Mouse (Mus musculus) liver, embryonic 11.5 days (tissue): Measurements from ENCODE around the gene Smtn. TPM values are rescaled to one million over a fixed set of nuclear protein-coding genes. Genes with fewer than 3 reads are reported as not detected.

Source experiments
- ATAC-seq: fragments of 200-750 bp; cut with Nextera tagmentation; replicated peaks from 2 replicates; pipeline ENCODE4 v1.8.0; 2017; ENCODE audit warnings: moderate number of reproducible peaks, mild to moderate bottlenecking, moderate TSS enrichment, moderate library complexity; ENCODE audit not compliant: low FRiP score
- DNase-seq: peaks from one replicate; pipeline ENCODE4 v3.0.0-alpha.2; 2017; ENCODE audit warnings: low spot score
- H3K27ac ChIP-seq: fragments of 300-500 bp; sonication (generic); 2 replicates; pipeline ENCODE4 v1.5.1; 2014; ENCODE audit warnings: mild to moderate bottlenecking, low read depth, low read length, control low read depth
- H3K27me3 ChIP-seq: fragments of 300-500 bp; sonication (generic); replicated peaks from 2 replicates; pipeline ENCODE4 v1.6.1; 2014; ENCODE audit warnings: low read length, mixed read lengths; ENCODE audit not compliant: control insufficient read depth, insufficient read depth
- H3K36me3 ChIP-seq: fragments of 300-500 bp; sonication (generic); 2 replicates; pipeline ENCODE4 v1.6.1; 2014; ENCODE audit warnings: mild to moderate bottlenecking, low read length, moderate library complexity, mixed read lengths; ENCODE audit not compliant: control insufficient read depth, insufficient read depth
- H3K4me1 ChIP-seq: fragments of 300-500 bp; sonication (generic); replicated peaks from 2 replicates; pipeline ENCODE4 v1.6.1; 2014; ENCODE audit warnings: low read length, mixed read lengths; ENCODE audit not compliant: control insufficient read depth, insufficient read depth
- H3K4me2 ChIP-seq: fragments of 300-500 bp; sonication (generic); 2 replicates; pipeline ENCODE4 v1.6.1; 2014; ENCODE audit warnings: mild to moderate bottlenecking, control low read depth, moderate library complexity
- H3K4me3 ChIP-seq: fragments of 300-500 bp; sonication (generic); 2 replicates; pipeline ENCODE4 v1.5.1; 2014; ENCODE audit warnings: low read depth, low read length, control low read depth
- H3K9ac ChIP-seq: fragments of 300-500 bp; sonication (generic); 2 replicates; pipeline ENCODE4 v1.6.1; 2014; ENCODE audit warnings: low read depth, low read length, control low read depth
- H3K9me3 ChIP-seq: fragments of 300-500 bp; sonication (generic); 2 replicates; pipeline ENCODE4 v1.6.1; 2016; ENCODE audit warnings: low read length, inconsistent platforms, mixed read lengths; ENCODE audit not compliant: control insufficient read depth
- WGBS: fragments of 180-500 bp; shearing (Covaris S2); extraction: QIAGEN DNeasy Blood & Tissue Kit; methylation state at CpG from one replicate; pipeline ENCODE4 v1.1.7; 2014; 5-methylcytosine and 5-hydroxymethylcytosine counted together
- polyA plus RNA-seq: library from polyadenylated mRNA; unstranded; fragments of >200 nt; fragmentation: Nextera tagmentation; extraction: Ambion mirVana; gene quantifications from 2 replicates; pipeline ENCODE4 v1.2.1, GENCODE M21; 2014

The Smtn gene
- polyA plus RNA-seq, 1 experiment from 2014 or later = 29.3 TPM

DNA sequence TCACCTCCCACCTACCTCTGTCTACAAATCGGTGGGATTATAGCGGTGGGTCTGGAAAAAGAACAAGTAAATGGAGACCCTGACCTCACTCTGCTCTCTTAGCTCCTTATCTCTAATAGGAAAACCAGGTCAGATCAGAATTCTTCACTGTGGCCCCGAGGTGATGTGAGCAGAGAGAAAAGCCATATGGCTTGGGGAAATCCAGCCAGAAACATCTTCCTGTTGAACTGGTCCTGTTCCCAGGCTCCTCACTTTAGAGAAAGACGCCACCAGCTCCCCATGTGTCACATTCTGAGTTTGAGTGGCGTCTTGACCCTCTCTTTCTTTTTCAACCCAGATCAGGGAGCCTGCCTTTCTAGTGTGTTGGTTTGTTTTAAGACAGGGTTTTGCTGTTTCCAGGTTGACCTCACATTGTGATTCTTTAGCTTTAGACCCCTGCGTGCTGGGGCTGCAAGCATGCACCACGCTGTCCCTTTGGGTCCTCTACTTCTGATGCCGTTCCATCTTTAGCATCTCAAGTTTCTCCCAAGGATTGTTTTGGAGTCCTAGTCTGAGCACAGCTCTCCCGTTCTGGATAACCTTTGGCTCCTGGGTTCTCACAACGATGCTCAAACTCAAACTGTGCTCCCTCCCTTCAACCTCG is 20.5 kb downstream of the Smtn start:
- H3K4me2 ChIP-seq = no peak overlapping the region
- DNase-seq (no peak), ATAC-seq (no peak)
- no peak overlapping the region for H3K27ac ChIP-seq
- no peaks in the 10 kb centered on the region for H3K9me3 ChIP-seq
- peaks cover 19% of the 10 kb centered on the region for H3K36me3 ChIP-seq
- peaks cover 8% of the 10 kb centered on the region for H3K4me1 ChIP-seq
- no peak overlapping the region for H3K9ac ChIP-seq
- WGBS = 65% methylated on average over 11 of the region's 11 CpGs
- H3K27me3 ChIP-seq = peaks cover 28% of the 10 kb centered on the region
- H3K4me3 ChIP-seq = no peak overlapping the region

- DNase-seq = no peak
- 63% methylated on average over 4 of the region's 4 CpGs for WGBS
These were observed 21.2 kb downstream of the Smtn start for GRCm38 (mm10) chr11:3519051-3519726.

DNA sequence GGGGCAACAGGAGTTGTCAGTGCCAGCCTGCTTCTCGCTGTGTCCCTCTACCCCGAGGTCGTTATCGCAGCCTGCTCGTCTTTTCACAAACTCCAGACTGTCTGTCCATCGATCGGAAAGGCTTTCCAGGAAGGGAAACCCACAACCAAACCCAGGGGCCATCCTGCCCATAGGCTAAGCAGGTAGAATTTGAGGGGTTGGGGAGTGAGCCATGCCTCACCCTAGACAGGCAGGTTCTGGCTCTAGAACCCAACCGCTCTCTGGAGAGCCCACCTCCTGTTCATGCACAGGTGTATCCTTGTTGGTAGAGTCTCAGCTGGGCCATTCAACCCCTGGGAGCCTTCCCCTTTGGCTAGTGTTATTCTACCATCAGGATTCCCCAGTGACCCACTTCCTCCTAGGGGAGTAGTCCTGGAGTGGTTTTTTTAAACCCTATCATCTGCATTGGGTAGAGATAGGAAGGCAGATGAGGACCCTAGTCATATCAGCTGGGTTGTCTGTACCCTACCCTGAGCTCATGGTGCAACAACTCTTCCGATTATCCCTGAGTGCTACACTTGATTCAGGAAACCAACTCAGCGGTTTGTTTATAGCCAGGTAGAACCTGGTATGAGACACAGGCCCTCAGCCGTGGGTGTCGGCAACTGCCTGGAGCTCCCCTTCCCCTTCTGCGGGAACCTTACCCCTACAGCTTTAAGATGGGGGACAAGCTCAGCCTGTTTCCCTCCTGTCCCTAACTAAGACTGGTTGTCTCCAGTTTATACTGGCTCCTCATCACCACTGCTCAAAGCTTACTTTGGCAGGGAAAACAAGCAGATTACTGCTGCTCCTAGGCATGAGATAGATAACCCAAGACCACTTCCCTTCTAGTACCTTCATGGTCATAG is 22.3 kb downstream of the Smtn start:
- Histone ChIP-seq H3K27me3 (peaks cover 28% of the 10 kb centered on the region), H3K4me1 (peaks cover 11% of the 10 kb centered on the region), H3K27ac (no peak overlapping the region), H3K9ac (no peak overlapping the region), H3K4me3 (0 out of 2 replicates have a peak overlapping the region, but pooled peaks have one; percentile 37), H3K9me3 (no peaks in the 10 kb centered on the region), H3K36me3 (peaks cover 19% of the 10 kb centered on the region), H3K4me2 (peak overlapping the region; percentile 70)
- DNase-seq = no peak
- ATAC-seq = no peak
- 41% methylated on average over 13 of the region's 13 CpGs for WGBS

More at GRCm38 (mm10) chr11:3519051-3519726, 21.2 kb downstream of the Smtn start:
- H3K9me3 ChIP-seq = no peaks in the 10 kb centered on the region
- H3K4me2 ChIP-seq = no peak overlapping the region
- H3K4me3 ChIP-seq = no peak overlapping the region
- H3K36me3 ChIP-seq = peaks cover 19% of the 10 kb centered on the region
- no peak overlapping the region for H3K9ac ChIP-seq
- no peak overlapping the region for H3K27ac ChIP-seq
- H3K27me3 ChIP-seq = peaks cover 28% of the 10 kb centered on the region
- ATAC-seq = no peak
- peaks cover 8% of the 10 kb centered on the region for H3K4me1 ChIP-seq

DNA sequence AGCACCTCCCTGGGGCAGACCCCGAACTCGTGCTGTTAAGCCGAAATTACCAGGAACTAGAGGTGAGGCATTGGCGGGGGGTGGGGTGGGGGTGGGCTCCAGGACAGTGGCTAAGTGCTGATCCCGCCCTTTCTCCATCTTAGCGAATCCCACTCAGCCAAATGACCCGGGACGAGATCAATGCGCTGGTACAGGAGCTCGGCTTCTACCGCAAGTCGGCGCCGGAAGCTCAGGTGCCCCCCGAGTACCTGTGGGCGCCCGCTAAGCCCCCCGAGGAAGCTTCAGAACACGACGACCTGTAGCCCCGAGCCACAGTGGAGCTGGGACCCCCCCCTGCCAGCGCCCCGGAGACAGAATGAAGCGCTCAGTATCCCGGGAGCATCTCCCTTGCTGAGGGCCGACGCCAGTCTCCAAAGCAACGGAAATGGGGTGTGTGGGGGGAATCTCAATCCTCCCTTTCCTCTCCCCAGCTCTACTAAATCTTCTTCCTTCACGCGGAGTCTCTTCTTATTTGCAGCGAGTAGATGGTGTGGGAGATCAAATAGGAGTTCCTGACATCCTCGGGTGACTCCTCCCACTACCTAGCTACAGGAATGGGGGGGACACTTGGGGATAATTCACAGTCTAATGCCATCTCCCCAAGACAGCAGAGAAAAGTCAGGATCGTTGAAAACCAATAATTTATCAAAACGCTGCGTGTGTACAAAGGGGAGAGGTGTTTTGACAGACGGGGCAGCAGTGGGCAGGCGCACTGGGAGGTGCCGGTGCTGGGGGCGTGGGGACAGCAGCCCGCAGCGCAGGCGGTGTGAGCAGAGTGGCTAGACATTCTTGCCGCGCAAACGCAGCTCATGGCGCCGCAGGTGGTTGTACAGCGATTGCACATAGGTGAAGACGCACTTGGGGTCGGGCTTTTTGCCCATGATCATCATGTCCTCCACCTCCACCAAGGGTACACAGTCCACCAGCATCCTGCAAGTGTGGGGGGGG is 23.3 kb downstream of the Smtn start:
- peak overlapping the region; percentile 70 for H3K4me2 ChIP-seq
- DNase-seq = peak; percentile 51
- peak overlapping the region; percentile 37 for H3K4me3 ChIP-seq
- ATAC-seq = no peak
- peaks cover 28% of the 10 kb centered on the region for H3K27me3 ChIP-seq
- H3K27ac ChIP-seq = no peak overlapping the region
- H3K9ac ChIP-seq = 0 out of 2 replicates have a peak overlapping the region, but pooled peaks have one; percentile 14
- H3K4me1 ChIP-seq = peaks cover 11% of the 10 kb centered on the region
- H3K36me3 ChIP-seq = peaks cover 10% of the 10 kb centered on the region
- 4% methylated on average over 50 of the region's 50 CpGs for WGBS
- no peaks in the 10 kb centered on the region for H3K9me3 ChIP-seq

- ATAC-seq (no peak), DNase-seq (no peak)
- Histone ChIP-seq H3K4me1 (peaks cover 11% of the 10 kb centered on the region), H3K9me3 (no peaks in the 10 kb centered on the region), H3K36me3 (peaks cover under 1% of the 10 kb centered on the region), H3K9ac (no peak overlapping the region), H3K27ac (no peak overlapping the region), H3K4me3 (no peak overlapping the region), H3K4me2 (no peak overlapping the region), H3K27me3 (peaks cover 28% of the 10 kb centered on the region)
- 76% methylated on average over 5 of the region's 5 CpGs for WGBS
These were observed 24.3 kb downstream of the Smtn start for GRCm38 (mm10) chr11:3516121-3516520.

GRCm38 (mm10) chr11:3515637-3516036 is 24.8 kb downstream of the Smtn start:
- H3K9me3 ChIP-seq = no peaks in the 10 kb centered on the region
- no peak overlapping the region for H3K27ac ChIP-seq
- DNase-seq (no peak), ATAC-seq (no peak)
- H3K4me2 ChIP-seq = peak overlapping the region; percentile 84
- peaks cover 28% of the 10 kb centered on the region for H3K27me3 ChIP-seq
- 0 out of 2 replicates have a peak overlapping the region, but pooled peaks have one; percentile 55 for H3K4me3 ChIP-seq
- H3K36me3 ChIP-seq = no peaks in the 10 kb centered on the region
- no peak overlapping the region for H3K9ac ChIP-seq
- H3K4me1 ChIP-seq = peaks cover 11% of the 10 kb centered on the region
- WGBS = 75% methylated on average over 4 of the region's 4 CpGs

DNA sequence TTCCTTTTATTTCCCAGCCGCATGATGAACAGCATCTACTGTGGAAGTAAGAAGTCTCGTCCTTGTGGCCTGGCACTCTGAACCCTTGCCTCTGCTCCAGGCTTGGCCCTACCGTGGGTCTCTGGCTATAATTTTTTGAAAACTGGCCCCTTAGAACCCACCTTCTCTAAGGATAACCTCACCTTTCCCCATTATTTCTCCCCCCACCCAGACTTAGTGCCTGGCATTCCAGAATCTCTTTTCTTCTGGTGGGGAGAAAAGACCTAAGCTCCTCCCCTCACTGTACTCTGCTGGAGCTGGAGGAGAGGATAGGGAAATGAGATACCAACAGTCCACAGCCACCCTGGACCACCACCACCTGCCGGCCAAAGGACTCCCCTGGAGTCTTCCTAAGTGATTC is 25.2 kb downstream of the Smtn start:
- Histone ChIP-seq H3K4me1 (peaks cover 11% of the 10 kb centered on the region), H3K9ac (no peak overlapping the region), H3K4me3 (peak overlapping the region; percentile 55), H3K36me3 (no peaks in the 10 kb centered on the region), H3K27me3 (peaks cover 28% of the 10 kb centered on the region), H3K9me3 (no peaks in the 10 kb centered on the region), H3K27ac (no peak overlapping the region), H3K4me2 (peak overlapping the region; percentile 84)
- 15% methylated on average over 4 of the region's 4 CpGs for WGBS
- ATAC-seq = no peak
- DNase-seq = no peak
